Mouse (Mus musculus): Measurements from ENCODE around the gene Lct.
"Not testable (repeated sequence)": the region's sequence is repeated elsewhere in the genome, so short reads cannot be mapped to it uniquely, and the experiment has no call there.

Gene Lct

GRCm38 (mm10) chr1:128328218-128328617 lies at the start of gene Lct:
Gene Lct (minus strand): TSS chr1:128328318.
- DNase-seq = no peak

- no peak for DNase-seq
Observed at GRCm38 (mm10) chr1:128376841-128377240, 48.7 kb upstream of the Lct start.

GRCm38 (mm10) chr1:128372143-128372860 lies 44.2 kb upstream of the Lct start:
- no peak for DNase-seq

GRCm38 (mm10) chr1:128368732-128369441 lies 40.8 kb upstream of the Lct start:
- no peak for DNase-seq

GRCm38 (mm10) chr1:128360601-128361000 lies 32.5 kb upstream of the Lct start:
- DNase-seq = peak; percentile 70

- DNase-seq = peak; percentile 91
Observed at GRCm38 (mm10) chr1:128359554-128360376, 31.6 kb upstream of the Lct start, which contains the start of gene Mcm6. Gene Mcm6 (minus strand): TSS chr1:128359664.

- DNase-seq = no peak
Observed at GRCm38 (mm10) chr1:128358916-128359553, 30.9 kb upstream of the Lct start.

- no peak for DNase-seq
Observed at GRCm38 (mm10) chr1:128358276-128358675, 30.2 kb upstream of the Lct start.

GRCm38 (mm10) chr1:128357452-128357851 lies 29.3 kb upstream of the Lct start:
- no peak for DNase-seq

- DNase-seq = no peak
Observed at GRCm38 (mm10) chr1:128353092-128353491, 25.0 kb upstream of the Lct start.

GRCm38 (mm10) chr1:128344232-128344631 lies 16.1 kb upstream of the Lct start:
- no peak for DNase-seq

- no peak for DNase-seq
Observed at GRCm38 (mm10) chr1:128337708-128338320, 9.7 kb upstream of the Lct start.

- DNase-seq = no peak
Observed at GRCm38 (mm10) chr1:128330313-128330712, 2.2 kb upstream of the Lct start.

- DNase-seq = no peak
Observed at GRCm38 (mm10) chr1:128327165-128327564, 953 bp downstream of the Lct start.

GRCm38 (mm10) chr1:128324776-128325175 lies 3.3 kb downstream of the Lct start:
- no peak for DNase-seq

- DNase-seq = no peak
Observed at GRCm38 (mm10) chr1:128323026-128323643, 5.0 kb downstream of the Lct start.

- DNase-seq = not testable (repeated sequence)
Observed at GRCm38 (mm10) chr1:128319266-128319665, 8.9 kb downstream of the Lct start.

GRCm38 (mm10) chr1:128314665-128315064 lies 13.5 kb downstream of the Lct start:
- DNase-seq = no peak

GRCm38 (mm10) chr1:128309043-128309442 lies 19.1 kb downstream of the Lct start:
- DNase-seq = no peak

- DNase-seq = peak; percentile 93
Observed at GRCm38 (mm10) chr1:128303900-128304299, 24.2 kb downstream of the Lct start.

- DNase-seq = no peak
Observed at GRCm38 (mm10) chr1:128295717-128296528, 32.2 kb downstream of the Lct start.

All from cerebellum, adult 11-12 months (tissue).